Mouse (Mus musculus): ENCODE data around the gene Gm12216. TPM values are rescaled to one million over a fixed set of nuclear protein-coding genes. Genes with fewer than 3 reads are reported as not detected.
A peak's percentile ranks its signal among the peaks of the same experiment; 100 is the strongest.
"Not testable (repeated sequence)": the region's sequence is repeated elsewhere in the genome, so short reads cannot be mapped to it uniquely, and the experiment has no call there.

Gene Gm12216
- polyA plus RNA-seq, 1 experiment from 2014 or later, result 0.41 TPM

DNA sequence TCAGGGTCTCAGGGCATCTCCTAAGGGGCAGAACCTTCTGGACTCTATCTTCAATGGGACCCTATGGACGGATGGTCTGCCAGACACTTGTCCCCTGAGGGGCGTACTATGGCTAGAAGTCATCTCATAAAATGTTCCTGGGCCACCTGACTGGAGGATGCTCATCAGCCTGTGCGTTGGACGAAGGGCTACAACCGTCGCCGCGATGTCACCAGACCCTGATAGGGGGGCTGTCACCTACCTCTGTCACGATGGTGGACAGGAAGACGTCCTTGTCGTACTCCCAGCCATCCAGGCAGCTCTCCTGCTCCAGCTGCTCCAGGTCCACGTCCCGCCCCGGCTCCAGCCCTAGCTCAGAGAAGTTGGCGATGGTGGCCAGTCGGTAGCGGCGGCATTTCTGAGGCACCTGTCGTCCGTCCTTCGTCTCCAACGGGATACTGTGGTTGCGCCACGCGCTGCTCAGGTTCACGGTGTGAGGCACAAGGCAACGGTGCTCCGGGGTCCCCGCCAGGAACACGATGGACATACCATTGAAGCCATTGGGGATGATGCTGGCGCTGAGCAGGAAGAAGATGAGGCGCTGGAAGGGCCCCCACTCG lies 31.9 kb upstream of the Gm12216 start:
- Histone ChIP-seq H3K27ac (peak overlapping the region; percentile 85), H3K27me3 (ENCODE audit: low read depth, poor library complexity, severe bottlenecking) (no peaks in the 10 kb centered on the region), H3K36me3 (no peaks in the 10 kb centered on the region), H3K9me3 (replicated peaks) (no peaks in the 10 kb centered on the region), H3K4me3 (peak overlapping the region; percentile 70), H3K4me1 (peaks cover 21% of the 10 kb centered on the region)
- no peak for DNase-seq (ENCODE audit: low spot score)
- whole genome bisulfite sequencing, result 4% methylated on average over 33 of the region's 33 CpGs

DNA sequence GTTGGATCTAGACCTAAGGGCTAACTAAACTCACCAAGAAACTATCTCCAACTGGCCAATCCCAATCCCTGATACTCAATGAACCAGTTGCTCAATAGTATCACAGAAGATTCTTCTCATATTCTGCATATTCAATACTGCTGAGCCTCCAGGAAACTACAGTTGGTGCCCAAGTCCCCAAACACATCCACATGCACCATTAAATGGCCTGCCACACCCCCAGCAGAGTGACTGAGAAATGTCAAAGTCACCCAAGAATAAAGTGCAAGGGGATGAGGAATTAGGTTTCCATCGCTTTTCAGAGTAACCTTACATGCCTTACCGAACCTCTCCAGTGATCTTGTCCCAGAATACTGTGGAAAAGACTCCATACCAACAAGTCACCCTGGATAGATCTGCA lies 31.2 kb upstream of the Gm12216 start:
- Histone ChIP-seq H3K4me1 (peaks cover 21% of the 10 kb centered on the region), H3K36me3 (no peaks in the 10 kb centered on the region; the same call in 1 of the 2 replicates), H3K9me3 (replicated peaks) (no peaks in the 10 kb centered on the region), H3K27me3 (ENCODE audit: low read depth, poor library complexity, severe bottlenecking) (no peaks in the 10 kb centered on the region), H3K27ac (no peak overlapping the region), H3K4me3 (no peak overlapping the region)
- 84% methylated on average over 2 of the region's 2 CpGs for WGBS
- DNase-seq (ENCODE audit: low spot score), result no peak

DNA sequence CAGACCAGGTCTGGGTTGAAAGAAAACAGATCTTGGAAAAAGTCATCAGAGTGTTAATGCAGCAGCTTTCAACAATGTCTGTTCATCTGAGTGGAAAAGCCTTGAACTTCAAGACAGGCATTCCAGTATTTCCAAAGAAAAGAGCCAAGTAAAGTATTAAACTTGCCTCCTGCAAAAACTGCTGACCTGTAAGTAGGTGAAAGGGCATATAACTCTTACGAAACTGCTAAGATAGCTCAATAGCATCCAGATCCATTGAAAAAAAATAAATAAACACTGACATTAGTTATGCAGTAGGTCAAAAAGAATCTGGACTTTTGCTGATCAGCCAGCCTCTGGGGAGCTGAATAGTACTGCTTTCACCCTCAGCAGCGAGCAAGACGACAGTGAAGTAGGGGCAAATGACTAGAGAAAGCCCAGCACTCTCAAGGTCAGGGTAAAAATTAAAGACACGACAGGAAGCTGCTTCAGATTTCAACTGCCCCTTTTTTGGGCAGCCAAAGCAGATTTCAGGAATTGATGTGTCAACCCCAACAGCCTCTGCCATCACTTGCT lies 30.1 kb upstream of the Gm12216 start:
- H3K36me3 ChIP-seq, result no peaks in the 10 kb centered on the region; the same call in 1 of the 2 replicates
- H3K27me3 ChIP-seq (ENCODE audit: low read depth, poor library complexity, severe bottlenecking), result no peaks in the 10 kb centered on the region
- H3K27ac ChIP-seq, result no peak overlapping the region
- DNase-seq (ENCODE audit: low spot score), result no peak
- WGBS, result 60% methylated on average over 4 of the region's 4 CpGs
- H3K4me3 ChIP-seq, result no peak overlapping the region
- H3K4me1 ChIP-seq, result peaks cover 21% of the 10 kb centered on the region
- no peaks in the 10 kb centered on the region for H3K9me3 ChIP-seq (replicated peaks)

DNA sequence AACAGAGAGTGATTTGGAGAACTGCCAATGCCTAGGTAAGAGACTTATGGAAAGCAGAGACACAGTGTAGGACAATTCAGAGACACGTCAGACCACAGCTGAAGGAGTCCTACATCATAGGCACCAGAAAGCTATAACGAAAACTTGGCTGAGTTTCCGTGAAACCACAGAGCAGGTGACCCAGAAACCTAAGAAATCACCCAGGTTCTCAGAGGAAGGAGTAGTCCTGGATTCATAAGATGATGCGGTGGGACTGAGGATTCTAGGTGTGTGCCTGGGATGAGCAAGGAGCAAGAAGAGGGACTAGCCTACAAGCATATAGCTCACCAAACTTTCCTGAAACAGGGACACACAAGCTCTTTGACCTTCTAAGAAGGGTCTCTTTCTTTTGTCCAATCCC lies 29.2 kb upstream of the Gm12216 start:
- H3K27ac ChIP-seq, result no peak overlapping the region
- H3K36me3 ChIP-seq, result no peaks in the 10 kb centered on the region; the same call in 1 of the 2 replicates
- H3K4me1 ChIP-seq, result peaks cover 21% of the 10 kb centered on the region
- H3K27me3 ChIP-seq (ENCODE audit: low read depth, poor library complexity, severe bottlenecking), result no peaks in the 10 kb centered on the region
- no peak for DNase-seq (ENCODE audit: low spot score)
- H3K9me3 ChIP-seq (replicated peaks), result no peaks in the 10 kb centered on the region
- WGBS, result 88% methylated on average over 4 of the region's 4 CpGs
- H3K4me3 ChIP-seq, result no peak overlapping the region

DNA sequence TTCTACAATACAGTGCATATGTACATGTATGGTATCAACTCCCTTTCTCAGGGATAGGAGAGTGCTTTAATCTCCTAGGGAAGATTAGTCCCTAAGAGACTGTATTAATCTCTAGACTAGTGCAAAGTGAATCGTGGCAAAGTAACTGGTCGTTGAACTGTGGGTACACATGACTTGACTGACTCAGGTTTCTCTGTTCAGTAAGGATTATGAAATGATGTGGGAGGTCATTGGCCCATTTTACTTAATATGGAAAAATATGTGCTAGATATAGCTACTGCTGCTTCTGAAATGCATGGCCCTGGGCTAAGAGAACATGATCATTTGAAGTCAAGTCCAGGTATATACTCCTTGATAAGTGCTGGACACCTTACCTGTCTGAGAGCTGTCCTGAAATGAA lies 24.2 kb upstream of the Gm12216 start:
- Histone ChIP-seq H3K4me3 (no peak overlapping the region), H3K27me3 (ENCODE audit: low read depth, poor library complexity, severe bottlenecking) (no peaks in the 10 kb centered on the region), H3K4me1 (0 out of 2 replicates have a peak, but pooled peaks cover 4% of the 10 kb centered on the region), H3K36me3 (no peaks in the 10 kb centered on the region; the same call in 1 of the 2 replicates), H3K27ac (no peak overlapping the region), H3K9me3 (replicated peaks) (no peaks in the 10 kb centered on the region)
- no peak for DNase-seq (ENCODE audit: low spot score)
- 93% methylated on average over 2 of the region's 2 CpGs for WGBS

DNA sequence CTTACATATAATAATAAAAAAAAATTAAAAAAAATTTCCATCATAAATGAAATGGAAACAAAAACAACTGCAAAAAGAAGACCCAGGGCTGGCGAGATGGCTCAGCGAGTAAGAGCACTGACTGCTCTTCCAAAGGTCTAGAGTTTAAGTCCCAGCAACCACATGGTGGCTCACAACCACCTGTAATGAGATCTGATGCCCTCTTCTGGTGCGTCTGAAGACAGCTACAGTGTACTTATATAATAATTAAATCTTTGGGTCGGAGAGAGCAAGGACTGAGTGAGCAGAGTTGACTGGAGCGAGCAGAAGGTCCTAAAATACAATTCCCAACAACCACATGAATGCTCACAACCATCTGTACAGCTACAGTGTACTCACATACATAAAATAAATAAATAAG lies 19.0 kb upstream of the Gm12216 start:
- not testable (repeated sequence) for H3K27me3 ChIP-seq (ENCODE audit: low read depth, poor library complexity, severe bottlenecking); H3K4me3 ChIP-seq; H3K36me3 ChIP-seq; H3K27ac ChIP-seq; DNase-seq (ENCODE audit: low spot score); H3K9me3 ChIP-seq (replicated peaks); H3K4me1 ChIP-seq
- WGBS, result 79% methylated on average over 5 of the region's 5 CpGs

DNA sequence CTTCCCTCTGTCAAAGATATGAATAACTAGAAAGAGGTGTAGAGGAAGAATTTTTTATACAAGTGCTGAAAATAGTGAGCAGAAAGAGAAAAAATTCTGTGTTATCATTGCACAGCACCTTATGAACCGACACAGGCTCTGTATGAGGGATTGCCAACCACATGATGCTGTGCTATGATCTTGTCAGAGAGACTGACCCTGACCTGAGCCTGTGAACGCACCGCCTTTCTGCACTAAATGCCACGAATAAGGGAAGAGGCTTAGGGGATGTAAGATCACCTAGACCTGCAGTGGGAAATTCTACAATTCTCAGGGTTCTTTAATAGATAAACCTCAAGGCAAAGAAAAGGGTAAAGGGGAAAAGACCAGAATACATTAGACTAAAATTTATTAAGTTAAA lies 17.4 kb upstream of the Gm12216 start:
- no peaks in the 10 kb centered on the region for H3K27me3 ChIP-seq (ENCODE audit: low read depth, poor library complexity, severe bottlenecking)
- H3K36me3 ChIP-seq, result no peaks in the 10 kb centered on the region
- no peak for DNase-seq (ENCODE audit: low spot score)
- 88% methylated on average over 4 of the region's 4 CpGs for WGBS
- H3K4me3 ChIP-seq, result no peak overlapping the region
- no peaks in the 10 kb centered on the region for H3K4me1 ChIP-seq
- H3K9me3 ChIP-seq (replicated peaks), result no peaks in the 10 kb centered on the region
- H3K27ac ChIP-seq, result no peak overlapping the region

DNA sequence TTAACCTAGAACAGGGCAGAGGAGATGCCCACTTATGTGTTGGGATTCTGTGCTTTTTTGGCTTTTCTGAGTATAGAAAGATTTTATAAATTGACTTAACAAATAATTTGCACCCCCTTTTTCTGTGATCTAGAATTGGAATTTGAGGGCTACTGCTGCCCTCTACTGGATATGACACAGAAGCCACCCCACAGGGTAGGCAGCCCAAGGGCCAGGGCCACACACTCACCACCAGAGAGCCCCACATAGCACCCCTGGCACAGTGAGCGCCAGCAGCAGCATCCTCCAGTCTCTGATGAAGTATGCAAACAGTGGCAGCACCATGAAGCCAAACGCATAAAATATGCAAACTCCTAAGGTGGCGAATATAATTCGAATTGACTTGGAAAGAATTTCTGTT lies 15.7 kb upstream of the Gm12216 start:
- H3K4me3 ChIP-seq, result no peak overlapping the region
- 66% methylated on average over 4 of the region's 4 CpGs for WGBS
- no peak for DNase-seq (ENCODE audit: low spot score)

DNA sequence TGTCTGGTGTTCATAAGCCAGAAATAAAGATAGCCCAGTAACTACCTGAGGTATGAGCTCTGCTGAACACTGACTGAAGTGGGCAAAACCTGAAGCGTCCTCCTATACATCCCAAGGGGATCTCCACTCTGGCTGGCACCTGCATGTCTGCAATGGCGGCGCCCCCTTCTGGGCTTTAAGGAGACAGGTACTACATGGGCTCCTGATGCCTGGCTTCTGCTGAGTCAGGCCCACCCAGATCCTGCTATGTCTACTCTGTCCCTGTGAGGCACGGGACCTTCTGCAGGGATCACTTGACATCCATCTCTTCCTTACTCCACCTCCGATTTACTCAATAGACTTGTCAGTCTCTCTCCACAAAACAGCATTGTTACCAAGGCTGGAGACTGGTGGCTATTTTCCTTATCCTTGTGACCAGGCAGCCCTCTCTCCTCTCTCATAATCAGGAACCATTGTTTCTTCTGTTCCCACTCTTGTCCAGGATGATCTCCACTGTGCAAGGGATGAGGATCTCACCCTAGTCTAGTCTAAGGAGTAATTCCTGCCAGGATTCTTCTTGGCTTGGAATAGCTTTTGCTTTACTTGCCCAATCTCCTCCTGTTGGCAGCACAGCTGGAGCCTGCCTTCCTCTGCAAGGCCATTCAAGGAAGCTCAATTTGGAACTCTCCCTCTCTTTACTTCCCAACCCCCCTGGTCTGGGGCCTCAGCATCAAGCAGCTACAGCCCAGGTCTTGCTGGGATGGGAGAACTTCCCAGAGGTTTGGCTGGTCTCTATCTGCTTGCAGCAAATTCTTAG lies 15.1 kb upstream of the Gm12216 start:
- H3K9me3 ChIP-seq (replicated peaks); H3K4me1 ChIP-seq; H3K27ac ChIP-seq; H3K27me3 ChIP-seq (ENCODE audit: low read depth, poor library complexity, severe bottlenecking); H3K36me3 ChIP-seq; DNase-seq (ENCODE audit: low spot score); H3K4me3 ChIP-seq: not testable (repeated sequence)
- WGBS, result 59% methylated on average over 5 of the region's 5 CpGs

More for the DNA sequence above, 15.7 kb upstream of the Gm12216 start:
- no peaks in the 10 kb centered on the region for H3K27me3 ChIP-seq (ENCODE audit: low read depth, poor library complexity, severe bottlenecking)
- H3K4me1 ChIP-seq, result no peaks in the 10 kb centered on the region
- 0 out of 2 replicates have a peak, but pooled peaks cover 2% of the 10 kb centered on the region for H3K36me3 ChIP-seq
- no peaks in the 10 kb centered on the region for H3K9me3 ChIP-seq (replicated peaks)
- H3K27ac ChIP-seq, result no peak overlapping the region

DNA sequence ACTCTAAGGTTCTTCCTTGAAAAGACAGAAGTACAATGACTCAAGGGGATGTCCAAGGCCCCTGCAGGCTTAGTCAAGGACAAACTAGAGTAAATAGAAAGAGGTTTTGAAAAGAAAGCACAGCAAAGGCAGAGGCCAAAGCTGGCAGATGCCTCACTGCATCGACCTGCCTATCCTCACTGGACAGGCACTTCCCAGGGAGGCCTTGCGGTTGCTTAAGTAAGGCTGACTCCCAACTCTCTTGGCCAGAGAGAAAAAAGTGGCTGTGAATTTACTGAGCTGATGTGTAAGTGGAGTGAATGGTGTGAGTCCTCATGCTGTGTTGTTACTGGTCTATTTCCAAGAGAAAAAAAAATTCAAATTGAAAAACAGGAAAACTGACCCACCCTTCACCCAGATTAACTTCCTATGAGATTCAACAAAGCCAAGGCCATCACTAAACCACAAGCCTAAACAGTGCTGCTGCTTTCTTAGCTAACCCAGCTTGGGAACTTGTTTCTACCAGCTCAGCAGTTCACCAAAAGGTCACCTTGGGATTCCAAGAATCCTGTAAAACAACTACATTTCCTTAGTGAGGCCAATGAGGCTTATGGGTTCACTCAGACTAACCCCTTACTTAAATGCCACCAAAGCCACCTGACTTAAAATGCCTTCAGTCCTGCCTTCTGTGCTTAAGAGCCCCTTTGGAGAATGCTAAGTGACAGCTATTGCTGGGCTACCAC lies 12.9 kb upstream of the Gm12216 start:
- WGBS, result 94% methylated on average over 2 of the region's 2 CpGs

DNA sequence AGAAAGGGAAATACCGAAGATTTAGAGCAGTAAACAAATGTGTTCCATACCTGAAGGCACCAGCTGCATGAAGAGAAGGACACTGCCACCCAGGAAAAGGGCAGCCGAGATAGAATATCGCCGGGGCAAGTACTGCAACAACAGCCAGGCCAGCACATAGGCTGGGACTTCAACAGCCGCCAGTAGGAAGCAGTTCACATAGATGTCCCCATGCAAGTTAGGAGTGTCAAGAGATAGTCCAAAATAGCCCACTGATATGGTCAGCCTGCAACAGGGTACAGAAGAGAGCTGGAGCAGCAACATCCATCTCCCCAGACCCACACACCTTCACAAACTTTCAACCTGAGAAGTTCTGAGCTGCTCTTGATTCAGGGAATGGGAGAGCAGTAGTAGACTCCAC lies 10.1 kb upstream of the Gm12216 start:
- WGBS, result 90% methylated on average over 5 of the region's 5 CpGs
- no peaks in the 10 kb centered on the region for H3K27me3 ChIP-seq (ENCODE audit: low read depth, poor library complexity, severe bottlenecking)

More for the DNA sequence above, 12.9 kb upstream of the Gm12216 start:
- Histone ChIP-seq H3K36me3 (0 out of 2 replicates have a peak, but pooled peaks cover 2% of the 10 kb centered on the region), H3K27me3 (ENCODE audit: low read depth, poor library complexity, severe bottlenecking) (no peaks in the 10 kb centered on the region), H3K9me3 (replicated peaks) (no peaks in the 10 kb centered on the region), H3K4me3 (no peak overlapping the region), H3K27ac (no peak overlapping the region), H3K4me1 (no peaks in the 10 kb centered on the region)
- no peak for DNase-seq (ENCODE audit: low spot score)

DNA sequence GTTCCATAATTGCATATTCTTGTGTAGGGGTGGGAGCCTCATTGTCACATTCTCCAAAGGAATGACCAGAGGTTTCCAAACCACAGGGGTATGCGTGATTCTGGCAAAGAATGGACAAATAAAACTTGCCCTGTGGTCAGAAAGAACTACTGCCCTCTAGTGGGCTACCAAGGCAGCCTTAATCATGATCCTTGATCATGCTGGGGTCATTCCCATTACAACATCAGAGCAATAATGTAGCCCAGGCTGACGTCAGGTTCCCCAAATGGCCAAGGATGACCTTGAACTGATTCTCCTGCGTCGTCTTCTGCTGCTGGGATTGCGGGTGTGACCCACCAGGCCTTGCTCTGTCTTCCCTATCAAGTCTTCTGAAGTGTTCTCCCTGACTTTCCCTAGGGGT lies 9.3 kb upstream of the Gm12216 start:
- H3K4me1 ChIP-seq; H3K27me3 ChIP-seq (ENCODE audit: low read depth, poor library complexity, severe bottlenecking); DNase-seq (ENCODE audit: low spot score); H3K27ac ChIP-seq; H3K36me3 ChIP-seq; H3K4me3 ChIP-seq; H3K9me3 ChIP-seq (replicated peaks): not testable (repeated sequence)
- 51% methylated on average over 5 of the region's 5 CpGs for WGBS

More for the DNA sequence above, 10.1 kb upstream of the Gm12216 start:
- Histone ChIP-seq H3K36me3 (0 out of 2 replicates have a peak, but pooled peaks cover 2% of the 10 kb centered on the region), H3K9me3 (replicated peaks) (no peaks in the 10 kb centered on the region), H3K4me1 (no peaks in the 10 kb centered on the region), H3K4me3 (no peak overlapping the region), H3K27ac (no peak overlapping the region)
- no peak for DNase-seq (ENCODE audit: low spot score)
